Mouse (Mus musculus) bone marrow, adult 2 months (tissue): Measurements from ENCODE around the gene Ackr3. TPM values are rescaled to one million over a fixed set of nuclear protein-coding genes. Genes with fewer than 3 reads are reported as not detected.

Experiments used
- H3K27ac ChIP-seq: fragments of 200-500 bp; 2 replicates; pipeline ENCODE4 v1.5.1; 2012; ENCODE audit warnings: low read depth, mild to moderate bottlenecking, control low read depth, inconsistent platforms, low read length; ENCODE audit not compliant: control insufficient read depth, poor library complexity, insufficient read depth
- H3K4me1 ChIP-seq: fragments of 200-500 bp; 2 replicates; pipeline ENCODE4 v1.6.1; 2011; ENCODE audit warnings: low read length; ENCODE audit not compliant: control insufficient read depth, insufficient read depth
- H3K4me3 ChIP-seq: fragments of 200-500 bp; replicated peaks from 2 replicates; pipeline ENCODE3; 2011; ENCODE audit warnings: mild to moderate bottlenecking, low read depth, low read length, control low read depth; ENCODE audit not compliant: control insufficient read depth
- CTCF ChIP-seq: fragments of 200-500 bp; IDR thresholded peaks from 2 replicates; pipeline ENCODE4 v1.5.1; 2011; ENCODE audit warnings: low read length, control low read depth; ENCODE audit not compliant: control insufficient read depth, insufficient read depth
- POLR2A ChIP-seq: fragments of 200-500 bp; IDR thresholded peaks from 2 replicates; pipeline ENCODE4 v1.6.1; 2011; ENCODE audit warnings: low read depth, mild to moderate bottlenecking, control low read depth, low read length, borderline replicate concordance; ENCODE audit not compliant: control insufficient read depth
- WGBS: fragments of 180-500 bp; shearing (Covaris S2); methylation state at CpG from one replicate; pipeline ENCODE4 v1.1.7; 2018; 5-methylcytosine and 5-hydroxymethylcytosine counted together
- polyA plus RNA-seq: library from polyadenylated mRNA; stranded (reverse); fragments of >200 nt; gene quantifications from 2 replicates; pipeline ENCODE4 v1.2.4, GENCODE M21; 2011; ENCODE audit warnings: low replicate concordance; ENCODE audit not compliant: missing spikeins, insufficient read depth, insufficient read length

The Ackr3 gene
- polyA plus RNA-seq, 1 experiment = 3.3 TPM

GRCm38 (mm10) chr1:90189046-90189445 is 14.7 kb upstream of the Ackr3 start:
- Histone ChIP-seq H3K4me3 (no peak overlapping the region), H3K4me1 (no peaks in the 10 kb centered on the region), H3K27ac (no peak overlapping the region)
- 88% methylated on average over 6 of the region's 6 CpGs for WGBS
- TF ChIP-seq CTCF (no peak), POLR2A (no peak)

- no peaks in the 10 kb centered on the region for H3K4me1 ChIP-seq
- TF ChIP-seq CTCF (no peak), POLR2A (no peak)
- 71% methylated on average over 5 of the region's 5 CpGs for WGBS
- H3K27ac ChIP-seq = no peak overlapping the region
- H3K4me3 ChIP-seq = no peak overlapping the region
Observed at GRCm38 (mm10) chr1:90201246-90201645, 2.5 kb upstream of the Ackr3 start.

- no peak overlapping the region for H3K4me3 ChIP-seq
- WGBS = 56% methylated on average over 2 of the region's 2 CpGs
- TF ChIP-seq CTCF (no peak), POLR2A (no peak)
- H3K4me1 ChIP-seq = no peaks in the 10 kb centered on the region
- H3K27ac ChIP-seq = no peak overlapping the region
Observed at GRCm38 (mm10) chr1:90201655-90202054, 2.1 kb upstream of the Ackr3 start.

- Histone ChIP-seq H3K4me1 (no peaks in the 10 kb centered on the region), H3K27ac (no peak overlapping the region; the same call in 1 of the 2 replicates), H3K4me3 (no peak overlapping the region)
- TF ChIP-seq POLR2A (no peak), CTCF (no peak)
- 40% methylated on average over 23 of the region's 23 CpGs for WGBS
Observed at GRCm38 (mm10) chr1:90202207-90202978, 1.4 kb upstream of the Ackr3 start.

- Histone ChIP-seq H3K4me1 (no peaks in the 10 kb centered on the region), H3K4me3 (no peak overlapping the region), H3K27ac (no peak overlapping the region)
- TF ChIP-seq CTCF = no peak
- no peak for TF ChIP-seq POLR2A
- WGBS = 20% methylated on average over 11 of the region's 11 CpGs
Observed at GRCm38 (mm10) chr1:90203341-90203740, 439 bp upstream of the Ackr3 start.

- H3K4me3 ChIP-seq = no peak overlapping the region
- WGBS = 52% methylated on average over 1 of the region's 1 CpGs
- no peaks in the 10 kb centered on the region for H3K4me1 ChIP-seq
- no peak for TF ChIP-seq CTCF
- no peak for TF ChIP-seq POLR2A
- H3K27ac ChIP-seq = no peak overlapping the region
Observed at GRCm38 (mm10) chr1:90204821-90205220, 1.0 kb downstream of the Ackr3 start.

- TF ChIP-seq POLR2A = no peak
- no peak for TF ChIP-seq CTCF
- no peak overlapping the region for H3K4me3 ChIP-seq
- 11% methylated on average over 6 of the region's 6 CpGs for WGBS
- H3K27ac ChIP-seq = no peak overlapping the region
- H3K4me1 ChIP-seq = no peaks in the 10 kb centered on the region
Observed at GRCm38 (mm10) chr1:90205223-90205622, 1.4 kb downstream of the Ackr3 start.

- Histone ChIP-seq H3K4me1 (no peaks in the 10 kb centered on the region), H3K4me3 (no peak overlapping the region), H3K27ac (no peak overlapping the region)
- TF ChIP-seq CTCF (no peak), POLR2A (no peak)
- WGBS = 70% methylated on average over 3 of the region's 3 CpGs
Observed at GRCm38 (mm10) chr1:90206684-90207083, 2.9 kb downstream of the Ackr3 start.

- 77% methylated on average over 6 of the region's 6 CpGs for WGBS
Observed at GRCm38 (mm10) chr1:90207279-90207678, 3.5 kb downstream of the Ackr3 start.

More at GRCm38 (mm10) chr1:90207279-90207678, 3.5 kb downstream of the Ackr3 start:
- Histone ChIP-seq H3K4me3 (no peak overlapping the region), H3K4me1 (no peaks in the 10 kb centered on the region), H3K27ac (no peak overlapping the region)
- TF ChIP-seq CTCF = no peak
- no peak for TF ChIP-seq POLR2A
